Comparison of ENCODE assay signal across 8 mouse cellular contexts in genomic region chrX:13070206-13070572, GRCm38 (mm10). TPM values are rescaled to one million over a fixed set of nuclear protein-coding genes. Genes with fewer than 3 reads are reported as not detected.
DNase-seq lines count a peak whose midpoint lies in the region; ATAC-seq and TF ChIP-seq lines count a peak whose summit lies in the region.

No protein-coding gene starts in this region.

- H3K4me1 ChIP-seq in limb, embryonic 14.5 days (ENCODE audit: control insufficient read depth, insufficient read depth, low read length): no peaks in the 10 kb centered on the region
- no peaks in the 10 kb centered on the region for H3K4me1 ChIP-seq in stomach, postnatal 0 days (replicated peaks; ENCODE audit: control insufficient read depth, insufficient read depth)

- peak overlapping the region; percentile 96 for H3K27ac ChIP-seq in limb, embryonic 14.5 days (replicated peaks; ENCODE audit: low read depth, low read length)
- peak overlapping the region; percentile 96 for H3K27ac ChIP-seq in stomach, postnatal 0 days (replicated peaks)

- H3K4me2 ChIP-seq in limb, embryonic 14.5 days (replicated peaks; ENCODE audit: low read depth, low read length, severe bottlenecking): peak overlapping the region; percentile 38
- H3K4me2 ChIP-seq in stomach, postnatal 0 days (replicated peaks; ENCODE audit: low read depth): peak overlapping the region; percentile 48

- DNase-seq in frontal cortex, postnatal 36 days (ENCODE audit: low spot score in 2 of 2): no peak
- DNase-seq in spleen, postnatal 36 days (ENCODE audit: low spot score in 2 of 2): peak; percentile 2
- no peak for DNase-seq in spleen, adult 18-20 months
- DNase-seq in limb, embryonic 14.5 days (ENCODE audit: low spot score): no peak
- no peak for DNase-seq in stomach, postnatal 0 days (ENCODE audit: low spot score)
- DNase-seq in thymus, postnatal 4 days: no peak
- DNase-seq in cerebellum, adult 8-10 months: no peak

- no peak for TF ChIP-seq EP300 in stomach, postnatal 0 days (optimal IDR thresholded peaks at IDR 0.05)

- no peak for TF ChIP-seq CTCF in stomach, postnatal 0 days (IDR thresholded peaks at IDR 0.05; ENCODE audit: low read depth)

- no peak for TF ChIP-seq POLR2A in limb, embryonic 14.5 days (IDR thresholded peaks at IDR 0.05; ENCODE audit: borderline replicate concordance, extremely low read depth, insufficient read depth, insufficient read length)

- no peaks in the 10 kb centered on the region for H3K36me3 ChIP-seq in limb, embryonic 14.5 days (ENCODE audit: control insufficient read depth, insufficient read depth, low read length)
- H3K36me3 ChIP-seq in stomach, postnatal 0 days (ENCODE audit: control insufficient read depth, insufficient read depth, low read length): no peaks in the 10 kb centered on the region

- 0 out of 2 replicates have a peak, but pooled peaks cover 4% of the 10 kb centered on the region for H3K27me3 ChIP-seq in limb, embryonic 14.5 days (ENCODE audit: control insufficient read depth, insufficient read depth, low read length)
- H3K27me3 ChIP-seq in stomach, postnatal 0 days (ENCODE audit: control insufficient read depth, insufficient read depth, low read length): no peaks in the 10 kb centered on the region

- WGBS in limb, embryonic 14.5 days: 36% methylated on average over 8 of the region's 8 CpGs
- 27% methylated on average over 8 of the region's 8 CpGs for WGBS in stomach, postnatal 0 days

- peak overlapping the region; percentile 64 for H3K4me3 ChIP-seq in limb, embryonic 14.5 days (replicated peaks; ENCODE audit: low read length)
- peak overlapping the region; percentile 69 for H3K4me3 ChIP-seq in stomach, postnatal 0 days (ENCODE audit: low read depth, low read length)

- ATAC-seq in frontal cortex, adult (ENCODE audit: low TSS enrichment): 0 out of 2 replicates have a peak, but pooled peaks have one; percentile 1
- ATAC-seq in limb, embryonic 14.5 days (ENCODE audit: low FRiP score, low read depth): no peak
- no peak for ATAC-seq in stomach, postnatal 0 days (ENCODE audit: low FRiP score, low TSS enrichment)

- 0 out of 2 replicates have a peak overlapping the region, but pooled peaks have one; percentile 55 for H3K9ac ChIP-seq in limb, embryonic 14.5 days (ENCODE audit: low read depth, low read length, severe bottlenecking)
- no peak overlapping the region for H3K9ac ChIP-seq in stomach, postnatal 0 days (ENCODE audit: low read length)

- H3K9me3 ChIP-seq in limb, embryonic 14.5 days (ENCODE audit: control insufficient read depth, low read length): no peaks in the 10 kb centered on the region
- H3K9me3 ChIP-seq in stomach, postnatal 0 days (ENCODE audit: control insufficient read depth, low read length): no peaks in the 10 kb centered on the region

RNA-seq across cellular contexts. Expression of gene Usp9x, which starts 1.1 kb away (rescaled TPM):
- 33.0 and 38.2 TPM in 2 replicates for polyA plus RNA-seq in limb, embryonic 14.5 days (2012; rRNA removed)
- polyA plus RNA-seq in limb, embryonic 14.5 days (2014; fragmentation: Nextera tagmentation; extraction: Ambion mirVana): 55.5 and 58.4 TPM in 2 replicates
- polyA plus RNA-seq in stomach, postnatal 0 days (2015; fragmentation: Nextera tagmentation; extraction: Ambion mirVana): 10.0 and 11.5 TPM in 2 replicates

Comparison
In these comparisons a context has a peak if more than half of its experiments do, and no peak if none do; other contexts are left out.
1. DNase-seq: peak in spleen, postnatal 36 days (2 of 2); none in frontal cortex, postnatal 36 days (0 of 2), spleen, adult 18-20 months (0 of 2), limb, embryonic 14.5 days (single experiment), stomach, postnatal 0 days (single experiment), thymus, postnatal 4 days (single experiment) and cerebellum, adult 8-10 months (single experiment).